Mouse (Mus musculus) cerebellum, adult 8-10 months (tissue): ENCODE data around the gene Atoh8.

Source experiments
- DNase-seq: peaks from one replicate; pipeline ENCODE4 v3.0.0; 2022

The Atoh8 gene

GRCm38 (mm10) chr6:72189061-72189863 lies 46.1 kb downstream of the Atoh8 start:
- DNase-seq: no peak

GRCm38 (mm10) chr6:72186809-72187208 lies 48.6 kb downstream of the Atoh8 start:
- no peak for DNase-seq

- DNase-seq: peak; percentile 87
These were observed 49.4 kb downstream of the Atoh8 start for GRCm38 (mm10) chr6:72185893-72186490.

- DNase-seq: no peak
These were observed 50.8 kb downstream of the Atoh8 start for GRCm38 (mm10) chr6:72184576-72184975.

GRCm38 (mm10) chr6:72179562-72180502 lies 55.5 kb downstream of the Atoh8 start:
- DNase-seq: no peak

GRCm38 (mm10) chr6:72179006-72179405 lies 56.4 kb downstream of the Atoh8 start:
- DNase-seq: no peak

- DNase-seq: no peak
These were observed 58.0 kb downstream of the Atoh8 start for GRCm38 (mm10) chr6:72177417-72177816.

- no peak for DNase-seq
These were observed 59.4 kb downstream of the Atoh8 start for GRCm38 (mm10) chr6:72176004-72176403.

- DNase-seq: no peak
These were observed 60.0 kb downstream of the Atoh8 start for GRCm38 (mm10) chr6:72175419-72175818.

- DNase-seq: no peak
These were observed 62.0 kb downstream of the Atoh8 start for GRCm38 (mm10) chr6:72173350-72173749.

- DNase-seq: no peak
These were observed 64.0 kb downstream of the Atoh8 start for GRCm38 (mm10) chr6:72171391-72171790.

- no peak for DNase-seq
These were observed 69.5 kb downstream of the Atoh8 start for GRCm38 (mm10) chr6:72165907-72166306.

GRCm38 (mm10) chr6:72164321-72165275 lies 70.8 kb downstream of the Atoh8 start:
- peak; percentile 86 for DNase-seq

GRCm38 (mm10) chr6:72162155-72162890 lies 73.1 kb downstream of the Atoh8 start:
- no peak for DNase-seq

GRCm38 (mm10) chr6:72161751-72162150 lies 73.6 kb downstream of the Atoh8 start:
- no peak for DNase-seq

GRCm38 (mm10) chr6:72160991-72161390 lies 74.4 kb downstream of the Atoh8 start:
- DNase-seq: no peak

GRCm38 (mm10) chr6:72159861-72160395 lies 75.4 kb downstream of the Atoh8 start:
- DNase-seq: no peak

- DNase-seq: no peak
These were observed 76.2 kb downstream of the Atoh8 start for GRCm38 (mm10) chr6:72158966-72159764.
